Mouse (Mus musculus): Measurements from ENCODE around the gene Timm44.

The Timm44 gene

DNA sequence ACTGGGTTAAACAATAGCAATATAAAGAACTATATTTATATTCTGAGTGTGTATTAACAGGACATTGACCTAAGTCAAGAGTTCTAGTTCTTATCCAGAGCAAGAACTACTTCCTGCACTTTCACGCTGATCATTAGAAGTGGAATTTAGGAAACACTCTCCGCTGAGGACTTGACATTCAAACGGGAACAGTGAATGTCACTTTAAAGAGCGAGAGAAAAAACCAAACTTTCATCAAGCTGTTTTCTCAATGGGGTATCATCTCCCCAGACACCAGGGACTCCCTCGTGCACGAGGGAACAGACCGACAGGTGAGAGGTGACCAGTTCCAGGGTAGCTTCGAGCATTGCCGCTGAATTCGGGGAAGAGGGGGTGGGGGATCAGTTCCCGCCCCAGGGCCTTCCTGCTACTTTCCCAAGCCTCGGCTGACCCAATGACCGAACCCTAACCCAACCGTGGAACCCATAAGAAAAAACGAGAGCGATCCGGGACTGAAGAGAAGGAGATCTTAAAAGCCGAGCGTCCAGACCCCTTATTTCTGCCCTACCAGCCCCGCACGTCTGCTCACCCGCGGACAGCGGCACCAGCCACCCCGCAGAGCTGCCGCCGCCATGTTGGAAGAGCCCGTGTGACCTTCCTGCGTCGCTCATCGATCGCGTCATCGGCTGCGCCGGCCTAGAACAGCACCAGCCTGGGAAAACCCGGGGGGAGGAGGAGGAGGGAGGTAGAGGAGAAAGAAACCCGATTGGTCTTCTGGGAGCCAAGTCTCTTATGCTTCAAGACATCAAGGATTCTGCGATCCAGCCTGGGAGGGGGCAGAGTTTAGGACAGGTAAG lies at the start of gene Timm44:
TSS of gene Timm44 (minus strand) at position 639 of the 836 bp plus-strand sequence.
- peak; percentile 98 for DNase-seq (ENCODE audit: low read depth, low spot score)

DNA sequence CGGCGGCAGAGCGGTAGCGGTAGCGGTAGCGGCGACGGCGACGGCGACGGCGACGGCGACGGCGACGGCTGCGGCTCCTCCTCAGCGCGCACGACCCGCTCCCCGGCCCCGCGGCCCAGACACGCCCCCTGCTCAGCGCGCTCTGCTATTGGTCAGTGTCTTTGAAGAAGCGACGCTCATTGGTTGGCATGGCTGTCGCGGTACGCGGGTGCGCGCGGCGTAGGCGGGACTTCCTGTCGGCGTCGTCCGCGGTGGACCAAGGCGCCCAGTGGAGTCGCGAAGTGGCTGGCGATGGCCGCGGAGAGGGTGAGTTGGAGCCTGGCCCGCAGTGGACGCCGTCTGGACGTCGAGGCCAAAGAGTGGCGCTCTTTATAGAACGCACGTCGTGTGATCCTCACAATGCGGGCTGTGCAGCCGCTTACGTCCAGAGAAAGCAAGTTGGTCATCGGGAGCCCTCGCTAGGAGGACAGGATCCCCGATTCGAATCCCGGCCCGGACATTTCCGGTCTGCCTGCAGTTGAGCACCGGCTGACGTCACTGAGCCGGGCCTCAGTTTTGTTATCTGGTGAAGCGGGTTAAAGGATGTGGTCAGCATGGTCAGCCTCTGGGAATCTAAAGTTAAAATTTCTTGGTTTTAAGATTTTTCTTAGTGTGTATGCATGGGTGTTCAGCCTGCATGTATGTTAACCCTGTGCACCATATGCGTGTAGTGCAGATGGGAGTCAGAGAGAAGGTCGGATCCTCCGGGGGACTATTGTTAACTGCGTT lies 49.5 kb upstream of the Timm44 start, which contains the start of the genes Ccl25 and Elavl1:
TSS of gene Ccl25 (plus strand) at position 228 of the 768 bp plus-strand sequence.
TSS of gene Elavl1 (minus strand) at position 431 of the 768 bp plus-strand sequence.
- peak; percentile 97 for DNase-seq (ENCODE audit: low read depth, low spot score)

DNA sequence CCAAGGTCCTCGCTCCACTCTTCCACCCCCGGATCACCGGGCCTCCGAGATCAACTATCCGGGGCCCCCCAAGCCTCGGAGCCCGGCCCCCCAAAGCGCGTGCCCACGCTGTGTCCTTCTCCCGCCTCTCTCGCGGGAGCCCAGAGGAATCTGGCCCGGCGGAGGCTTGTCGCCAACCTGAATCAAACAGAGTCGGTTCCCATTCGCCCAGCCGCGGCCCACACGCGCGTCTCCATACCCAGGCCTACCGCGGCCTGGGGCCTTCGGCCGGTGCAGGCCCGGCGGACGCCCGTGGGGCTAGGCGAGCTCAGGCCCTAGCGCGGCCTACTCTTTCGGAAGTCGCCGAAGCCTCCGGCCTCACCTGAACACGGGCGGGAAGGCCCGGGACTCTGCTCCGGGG lies 48.8 kb upstream of the Timm44 start:
- DNase-seq (ENCODE audit: low read depth, low spot score): peak; percentile 64

DNA sequence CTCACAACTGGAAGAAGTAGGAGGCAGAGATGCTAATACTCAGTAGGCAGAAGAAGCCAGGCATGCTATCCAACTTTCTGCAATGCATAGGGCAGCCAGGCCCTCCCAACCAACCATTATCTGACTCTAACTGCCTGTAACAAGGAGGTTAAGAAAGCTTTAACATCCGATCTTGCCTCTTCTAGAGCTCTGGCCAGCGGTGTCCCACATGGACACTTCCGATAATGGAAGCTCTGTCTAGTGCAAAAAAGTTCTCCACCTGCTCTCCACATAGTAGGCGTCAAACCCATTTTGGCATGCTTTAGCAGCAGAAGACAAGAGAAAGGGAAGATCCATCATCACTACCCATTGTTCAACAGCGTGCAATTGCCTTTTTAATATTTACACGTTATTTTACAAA lies 48.2 kb upstream of the Timm44 start:
- no peak for DNase-seq (ENCODE audit: low read depth, low spot score)

DNA sequence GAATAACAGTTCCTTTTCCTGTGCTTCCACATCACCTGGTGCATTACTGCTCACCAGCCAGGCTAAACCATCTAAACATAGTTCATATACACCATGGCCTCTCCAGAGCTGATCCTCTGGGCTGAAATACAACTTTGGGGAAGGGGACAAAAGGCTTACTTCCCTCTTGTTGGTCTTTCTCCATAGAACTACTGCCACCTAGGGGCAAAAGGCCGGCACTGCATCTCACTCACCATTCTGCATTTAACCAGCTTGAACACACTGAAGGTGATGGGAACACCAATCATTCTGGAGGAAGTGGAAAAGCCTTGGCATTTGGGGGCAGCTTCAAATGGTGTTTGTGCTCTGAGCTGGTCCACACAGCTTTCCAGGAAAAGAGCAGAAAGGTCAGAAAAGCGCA lies 46.8 kb upstream of the Timm44 start:
- DNase-seq (ENCODE audit: low read depth, low spot score): peak; percentile 94

DNA sequence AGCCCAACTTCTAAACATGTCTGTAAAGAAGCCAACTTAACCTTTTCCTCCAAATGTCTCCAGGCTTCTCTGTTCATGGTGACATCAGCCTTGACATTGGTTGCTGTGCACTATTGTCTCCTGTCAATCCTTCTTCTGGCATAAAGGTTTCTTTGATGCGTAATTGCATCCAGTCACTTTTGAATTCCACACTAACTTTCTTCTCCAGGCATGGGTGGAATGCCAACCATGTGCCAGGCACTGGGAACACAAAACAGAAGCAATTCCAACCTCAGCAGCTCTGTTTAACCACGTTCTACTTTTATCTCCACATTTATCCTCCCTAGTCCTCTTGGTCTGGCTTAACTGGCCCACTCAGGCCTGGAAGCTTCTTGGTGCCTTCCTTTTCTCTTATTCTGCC lies 45.3 kb upstream of the Timm44 start:
- DNase-seq (ENCODE audit: low read depth, low spot score): no peak

DNA sequence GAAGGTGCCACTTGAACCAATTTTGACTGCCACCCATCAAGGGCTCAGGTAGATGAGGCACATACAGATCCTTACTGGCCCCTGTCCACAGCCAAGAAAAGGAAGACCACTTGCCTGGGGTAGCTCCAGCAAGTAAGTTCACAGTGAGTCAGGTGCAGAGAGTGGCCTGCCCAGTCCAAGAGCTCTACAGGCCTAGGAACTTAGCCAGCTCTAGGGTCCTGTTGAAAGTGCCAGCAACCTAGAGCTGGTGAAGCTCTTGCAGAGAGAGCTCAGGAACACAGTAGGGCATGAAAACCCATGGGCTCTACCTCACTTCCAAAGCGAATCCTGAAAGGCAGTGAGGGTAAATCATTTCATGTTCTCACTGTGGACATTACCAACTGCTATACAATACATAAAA lies 44.7 kb upstream of the Timm44 start:
- DNase-seq (ENCODE audit: low read depth, low spot score): no peak

DNA sequence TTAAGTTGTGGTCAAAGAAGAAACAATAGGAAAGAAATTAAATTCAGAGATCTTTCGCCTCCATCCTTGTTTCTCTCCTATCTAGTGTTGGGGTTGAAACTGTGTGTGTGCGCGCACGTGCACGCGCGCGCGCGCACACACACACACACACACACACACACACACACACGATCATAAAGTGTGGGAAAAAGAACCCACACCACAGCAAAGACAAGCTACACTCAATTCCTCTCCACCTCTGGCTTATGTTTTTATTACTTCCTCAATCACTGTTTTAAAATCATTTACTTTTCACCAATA lies 43.8 kb upstream of the Timm44 start:
- no peak for DNase-seq (ENCODE audit: low read depth, low spot score)

DNA sequence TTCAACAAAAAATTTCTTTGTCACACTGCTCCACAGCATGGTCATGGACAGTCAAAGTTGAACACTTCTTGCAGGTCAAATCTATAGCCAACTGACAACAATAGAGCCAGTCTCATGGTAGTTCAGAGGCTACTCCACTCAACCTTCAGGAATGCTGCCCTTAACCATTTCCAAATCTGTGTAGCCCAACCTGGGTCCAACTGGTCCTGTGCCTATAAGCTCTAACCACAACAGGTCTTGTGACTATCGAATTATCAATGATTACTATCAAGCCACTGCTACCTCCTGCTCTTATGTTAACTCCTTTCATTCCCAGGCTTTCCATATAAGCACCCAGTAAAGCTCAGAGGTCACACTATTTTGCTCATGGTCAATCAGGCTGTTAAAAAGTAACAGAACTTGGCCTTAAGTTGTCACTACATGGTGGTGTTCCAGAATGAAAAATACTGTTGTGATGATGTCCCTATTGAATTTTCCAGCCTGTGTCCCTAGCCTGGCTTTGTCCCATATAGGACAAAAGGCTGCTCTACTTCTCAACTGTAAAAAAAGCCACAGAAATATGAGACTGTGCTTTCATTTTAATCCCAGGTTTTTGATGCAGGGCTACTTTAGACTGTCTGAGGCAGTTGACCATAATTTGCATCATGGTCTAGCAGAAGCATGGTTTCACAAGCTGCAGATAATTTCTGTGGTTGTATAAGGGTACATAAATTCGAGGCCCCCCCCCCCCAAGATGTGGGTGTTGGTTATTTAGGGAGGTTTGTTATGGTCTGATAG lies 43.3 kb upstream of the Timm44 start:
- DNase-seq (ENCODE audit: low read depth, low spot score): no peak

DNA sequence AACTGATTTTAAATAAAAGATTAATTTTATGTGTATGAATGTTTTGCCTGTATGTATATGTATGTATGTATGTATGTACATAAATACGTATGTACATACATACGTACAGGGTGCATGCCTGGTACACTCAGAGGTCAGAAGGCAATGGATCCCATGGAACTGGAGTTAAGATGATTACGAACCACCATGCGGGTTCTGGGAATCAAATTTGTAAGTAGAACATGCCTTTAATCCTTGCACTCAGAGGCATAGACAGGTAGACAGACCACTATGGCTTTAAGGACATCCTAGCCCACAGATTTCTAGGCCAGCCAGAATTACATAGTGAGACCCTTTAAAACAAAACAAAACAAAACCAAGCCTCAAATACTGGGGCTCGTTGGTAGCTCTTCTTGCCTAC lies 42.4 kb upstream of the Timm44 start:
- DNase-seq (ENCODE audit: low read depth, low spot score): no peak

DNA sequence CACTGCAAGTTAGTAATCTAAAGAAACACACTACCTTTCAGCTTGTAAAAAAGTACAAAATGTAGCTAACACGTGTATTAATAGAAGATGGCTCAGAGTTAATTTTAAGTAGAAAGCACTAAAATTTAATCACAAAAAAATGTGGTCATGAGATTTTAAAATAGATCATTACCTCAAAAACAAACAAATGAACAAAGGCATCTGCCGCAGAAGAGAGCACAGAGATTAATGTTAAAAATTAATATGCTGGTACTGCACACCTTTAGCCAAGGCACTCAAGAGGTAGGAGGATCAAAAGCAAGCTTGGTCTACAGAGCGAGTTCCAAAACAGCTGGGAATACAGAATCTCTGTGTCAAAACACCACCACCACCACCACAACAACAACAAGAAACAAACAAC lies 39.1 kb upstream of the Timm44 start:
- DNase-seq (ENCODE audit: low read depth, low spot score): no peak

DNA sequence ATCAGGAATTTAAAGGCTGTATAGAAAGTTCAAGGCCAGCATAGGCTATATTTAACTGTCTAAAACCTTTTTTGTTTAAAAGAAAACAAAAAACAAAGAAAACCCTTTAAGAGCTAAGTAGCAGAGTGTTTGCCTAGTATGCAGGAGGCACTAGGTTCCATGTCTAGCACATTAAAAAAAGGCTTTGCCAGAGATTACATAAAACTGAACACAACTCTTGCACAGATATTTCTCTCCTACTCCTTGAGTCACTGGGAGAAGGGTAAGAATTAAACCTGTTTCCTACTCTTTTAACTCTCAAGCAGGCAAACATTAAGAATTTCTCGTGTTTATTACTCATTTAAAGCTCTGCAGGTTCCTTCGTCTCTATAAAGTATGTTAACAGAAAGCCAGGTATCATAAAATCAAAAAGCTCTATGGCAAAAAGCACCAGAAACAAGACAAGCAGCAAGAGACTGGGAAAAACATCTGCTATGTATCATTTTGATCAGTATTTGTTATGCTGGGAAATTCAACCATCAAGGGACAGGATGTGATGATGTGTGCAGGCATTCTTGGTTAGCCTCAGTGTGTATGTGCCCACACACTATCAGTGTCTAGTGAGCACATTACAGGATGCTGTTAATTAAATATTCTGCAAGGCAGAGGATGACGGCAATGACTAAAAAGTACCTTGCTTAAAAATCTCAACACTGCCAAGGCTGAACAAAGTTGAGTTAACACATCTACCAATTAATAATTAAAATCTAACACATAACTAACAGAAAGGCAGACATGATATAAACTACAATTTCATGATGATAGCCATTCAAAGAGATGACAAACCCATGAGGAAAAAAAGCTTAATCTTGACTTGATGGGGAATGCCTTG lies 37.8 kb upstream of the Timm44 start:
- DNase-seq (ENCODE audit: low read depth, low spot score): no peak

DNA sequence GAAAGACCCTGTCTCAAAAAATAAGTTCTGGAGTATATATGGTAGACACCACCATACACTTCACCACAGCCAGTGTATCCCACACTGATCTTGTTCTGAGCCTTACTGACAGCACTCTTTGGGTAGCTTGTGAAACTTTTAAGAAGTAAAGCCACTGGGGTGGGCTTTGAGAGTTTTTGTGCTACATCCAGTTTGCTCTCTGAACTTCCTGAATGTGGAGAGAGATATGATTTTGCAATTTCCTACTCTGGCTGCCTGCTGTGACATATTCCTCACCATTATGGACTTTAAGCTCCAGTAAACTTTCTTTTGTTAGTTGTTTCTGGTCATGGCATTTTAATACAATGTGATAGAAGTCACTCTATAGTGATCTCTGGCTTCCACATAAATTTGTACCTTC lies 36.4 kb upstream of the Timm44 start:
- no peak for DNase-seq (ENCODE audit: low read depth, low spot score)

DNA sequence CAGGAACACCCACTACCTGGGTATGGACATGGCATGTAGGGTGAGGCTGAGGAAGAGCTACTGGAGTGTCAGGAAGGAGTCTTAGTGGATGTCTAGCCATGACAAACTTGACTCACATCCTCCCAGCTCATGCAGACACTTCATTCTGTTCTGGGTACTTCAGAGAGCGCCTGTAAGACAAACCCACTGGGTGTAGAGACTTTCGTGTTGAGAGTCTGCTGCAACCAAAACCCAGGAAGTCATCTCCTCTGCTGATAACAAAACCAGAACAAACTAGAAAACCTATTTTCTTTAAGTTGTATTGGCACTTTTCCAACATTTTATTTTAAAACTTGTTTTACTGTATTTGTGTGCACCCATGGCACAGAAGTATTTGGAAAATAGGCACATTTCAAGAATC lies 30.1 kb upstream of the Timm44 start:
- DNase-seq (ENCODE audit: low read depth, low spot score): no peak

DNA sequence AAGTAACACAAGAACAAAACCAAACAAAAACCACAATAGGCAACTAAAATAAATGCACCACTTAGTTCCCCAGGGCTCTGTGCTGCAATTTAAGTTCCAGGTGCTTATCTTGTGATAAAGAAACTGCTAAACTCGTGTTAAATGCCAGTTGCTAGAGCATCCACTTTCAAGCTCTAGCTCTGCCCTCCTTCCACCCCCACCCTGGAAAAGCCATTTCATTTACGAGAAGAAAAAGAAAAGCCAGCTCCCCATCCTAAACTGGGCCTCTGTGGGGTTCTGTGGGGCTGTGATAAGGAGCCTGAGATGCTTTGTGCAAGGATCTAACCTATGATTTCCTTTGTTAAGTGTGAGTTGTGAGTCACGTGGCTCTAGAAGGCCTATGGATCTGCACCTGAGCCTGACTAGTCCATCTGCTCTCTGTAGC lies 28.4 kb upstream of the Timm44 start:
- DNase-seq (ENCODE audit: low read depth, low spot score): no peak

DNA sequence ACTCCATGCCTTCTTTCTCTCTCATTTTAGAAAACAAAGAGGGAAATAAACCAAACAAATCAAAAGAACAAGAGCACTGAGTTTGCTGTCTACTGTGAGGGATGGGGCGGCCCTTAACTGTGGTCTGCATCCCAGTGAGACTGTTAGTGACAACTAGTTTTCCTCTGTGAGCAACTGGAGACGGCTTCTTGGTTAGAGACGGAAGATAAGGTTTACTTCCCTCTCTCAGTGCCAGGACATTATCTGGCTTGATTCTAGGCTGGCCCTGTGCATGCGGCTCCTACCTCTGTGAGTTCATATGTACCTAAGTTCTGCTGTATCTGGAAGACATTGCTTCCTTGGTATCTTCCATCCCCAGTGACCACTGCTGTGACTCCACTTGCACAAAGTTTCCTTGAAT lies 22.1 kb upstream of the Timm44 start:
- no peak for DNase-seq (ENCODE audit: low read depth, low spot score)

DNA sequence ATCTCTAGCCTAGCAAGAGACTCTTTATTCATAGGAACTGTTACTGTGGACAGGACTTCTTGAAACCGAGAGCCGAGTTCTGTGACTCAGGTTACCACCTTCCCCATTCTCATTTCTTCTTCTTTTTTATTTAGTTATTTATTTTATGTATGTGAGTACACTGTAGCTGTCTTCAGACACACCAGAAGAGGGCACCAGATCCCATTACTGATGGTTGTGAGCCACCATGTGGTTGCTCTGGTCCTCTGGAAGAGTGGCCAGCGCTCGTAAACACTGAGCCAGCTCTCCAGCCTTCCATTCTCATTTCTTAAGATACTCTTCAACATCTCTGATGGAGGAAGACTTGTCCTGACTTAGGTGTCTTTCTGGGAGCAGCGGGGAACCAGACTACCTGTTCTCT lies 17.0 kb upstream of the Timm44 start:
- no peak for DNase-seq (ENCODE audit: low read depth, low spot score)

DNA sequence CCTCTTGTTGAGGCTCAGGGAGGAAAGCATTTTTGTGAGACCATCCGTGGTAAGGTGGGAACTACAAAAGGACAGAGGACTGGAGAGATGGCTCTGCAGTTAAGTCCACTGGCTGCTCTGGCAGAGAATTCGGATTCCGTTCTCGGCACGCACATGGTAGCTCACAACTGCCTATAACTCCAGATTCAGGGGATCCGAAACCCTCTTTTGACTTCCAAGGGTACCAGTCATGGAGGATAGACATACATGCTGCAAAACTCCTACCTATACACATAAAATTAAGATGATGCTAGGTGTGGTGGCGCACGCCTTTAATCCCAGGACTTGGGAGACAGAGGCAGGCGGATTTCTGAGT lies 375 bp upstream of the Timm44 start:
- no peak for DNase-seq (ENCODE audit: low read depth, low spot score)

DNA sequence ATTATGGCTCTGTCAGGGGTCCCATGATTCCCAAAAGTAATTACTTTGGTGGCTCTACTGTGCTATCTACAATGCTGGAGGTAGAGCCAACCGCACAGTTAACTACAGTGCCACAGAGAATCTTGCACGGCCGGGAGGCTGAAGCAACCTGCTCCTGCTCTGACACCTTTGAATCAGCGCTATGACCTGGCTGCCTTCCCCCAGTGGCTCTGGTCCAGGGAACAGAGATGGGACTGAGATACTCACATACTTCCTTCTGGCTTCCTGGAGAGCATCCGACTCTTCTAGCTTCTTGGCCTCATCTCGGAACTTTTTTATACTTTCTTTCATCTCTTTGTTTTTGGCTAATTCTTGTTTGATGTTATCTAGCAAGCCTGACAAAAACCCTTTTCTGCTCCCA lies 6.1 kb downstream of the Timm44 start:
- DNase-seq (ENCODE audit: low read depth, low spot score): no peak

DNA sequence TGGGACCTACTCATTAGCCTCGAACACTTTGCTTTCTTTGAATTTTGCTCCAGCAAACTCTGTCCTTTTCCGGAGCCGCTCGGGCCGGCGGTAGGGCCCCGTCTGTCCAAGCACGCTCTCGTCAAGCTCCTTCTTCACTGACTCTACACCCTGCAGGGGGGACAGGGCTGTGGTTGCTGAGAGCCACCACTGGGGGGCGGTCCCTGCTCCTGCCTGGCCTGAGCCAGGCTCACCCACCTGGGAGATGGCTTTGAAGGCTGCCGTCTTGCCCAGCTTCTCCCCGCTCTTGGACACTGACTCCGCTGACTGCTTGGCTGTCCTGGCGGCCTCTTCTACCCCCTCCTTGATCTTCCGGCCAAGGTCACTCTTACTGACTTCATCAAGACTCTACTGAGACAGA lies 8.1 kb downstream of the Timm44 start:
- DNase-seq (ENCODE audit: low read depth, low spot score): peak; percentile 81

DNA sequence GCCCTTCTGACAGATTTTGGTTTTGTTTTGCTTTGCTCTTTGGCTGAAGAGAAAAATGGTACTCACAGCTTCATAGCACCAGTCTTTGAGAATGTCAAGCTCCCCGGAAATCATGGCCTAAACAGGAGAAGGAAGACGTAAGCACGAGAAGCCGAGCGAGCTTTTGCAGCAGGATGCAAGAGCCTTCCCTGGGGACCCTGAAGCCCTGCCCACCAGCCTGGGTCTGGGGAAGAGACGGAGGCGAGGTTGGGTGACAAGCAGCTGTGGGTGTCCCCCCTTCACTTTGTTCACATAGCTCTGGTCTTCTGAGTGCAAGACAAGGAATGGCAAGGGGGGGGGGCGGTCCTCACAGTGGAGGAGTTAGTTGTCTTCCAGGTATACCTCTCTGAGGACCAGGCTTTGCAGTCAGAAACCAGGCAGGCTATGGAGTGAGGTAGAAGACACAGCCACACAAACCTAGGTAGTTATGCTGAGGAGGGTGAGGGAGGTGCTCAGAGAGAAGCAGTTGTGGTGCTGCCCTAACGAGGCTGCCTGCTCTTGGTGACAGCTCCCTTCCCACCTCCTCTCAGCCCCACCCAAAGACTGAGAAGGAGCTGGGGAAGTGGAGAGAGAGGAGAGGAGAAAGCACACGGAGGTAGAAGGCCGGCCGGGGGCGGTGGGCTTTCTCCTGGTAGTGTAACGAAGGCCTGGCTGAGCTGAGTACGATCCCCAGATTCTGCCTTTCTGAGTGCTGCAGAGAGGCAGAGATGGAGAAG lies 10.4 kb downstream of the Timm44 start:
- no peak for DNase-seq (ENCODE audit: low read depth, low spot score)

All from ZHBTc4 (cell line).